Mouse (Mus musculus) cortical plate, adult 2 months (tissue): ENCODE data around the gene Gm10521.

Source experiments
- CTCF ChIP-seq: fragments of 200-500 bp; IDR thresholded peaks from 2 replicates; pipeline ENCODE4 v1.5.1; 2011; ENCODE audit warnings: mild to moderate bottlenecking, control low read depth, low read length; ENCODE audit not compliant: insufficient read depth; ENCODE audit errors: extremely low read depth
- POLR2A ChIP-seq: fragments of 200-500 bp; IDR thresholded peaks from 2 replicates; pipeline ENCODE4 v1.6.1; 2011; ENCODE audit warnings: mild to moderate bottlenecking, low read length, control low read depth; ENCODE audit not compliant: insufficient read depth; ENCODE audit errors: extremely low read depth

GRCm38 (mm10) chr1:171940626-171941025, 45.2 kb downstream of the Gm10521 start:
- no peak for TF ChIP-seq POLR2A
- no peak for TF ChIP-seq CTCF
